Mouse (Mus musculus) right cerebral cortex, postnatal 4 days (tissue): ENCODE measurements around the gene Cep164.
"Not testable (repeated sequence)": the region's sequence is repeated elsewhere in the genome, so short reads cannot be mapped to it uniquely, and the experiment has no call there.

Source experiments
- DNase-seq: peaks from one replicate; pipeline ENCODE4 v3.0.0-alpha.2; 2022

Gene Cep164

DNA sequence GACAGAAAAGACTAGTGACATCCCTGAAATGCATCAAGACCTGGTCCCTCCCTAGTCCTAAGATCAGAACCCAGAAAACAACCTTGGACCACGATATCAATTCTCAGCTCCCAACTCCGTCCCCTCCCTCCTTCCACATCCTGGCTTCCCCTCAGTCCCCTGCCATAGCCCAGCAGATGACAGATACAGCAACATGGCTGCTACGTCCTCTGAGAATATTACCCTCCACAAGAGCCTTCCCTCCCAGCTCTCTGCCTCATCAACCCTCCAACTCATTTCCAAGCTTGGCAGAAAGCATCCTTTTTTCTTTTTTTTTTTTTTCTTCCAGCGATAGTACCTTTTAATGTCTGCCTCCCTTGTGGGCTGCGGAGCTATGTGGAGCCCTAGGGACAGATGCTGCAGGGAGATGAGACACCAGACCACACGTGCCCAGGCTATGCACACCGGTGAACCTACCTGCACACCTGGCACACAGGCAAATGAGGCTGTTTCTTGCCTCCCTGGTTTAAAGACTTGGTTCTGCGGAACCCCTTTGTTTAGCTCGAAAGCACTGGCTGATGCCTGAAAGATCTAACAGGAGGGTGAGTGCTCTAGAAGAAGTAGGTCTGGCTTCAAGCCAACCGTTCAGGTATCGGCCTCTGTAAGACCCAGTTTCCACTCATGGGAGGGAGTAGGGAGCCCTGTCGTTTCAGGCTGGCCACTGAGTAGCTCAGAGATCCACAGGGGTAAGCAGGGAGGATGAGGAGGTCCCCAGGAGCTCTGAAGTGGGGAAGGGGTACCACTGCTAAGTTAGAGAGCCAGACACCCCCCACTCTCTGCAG is 45.0 kb downstream of the Cep164 start:
- no peak for DNase-seq

DNA sequence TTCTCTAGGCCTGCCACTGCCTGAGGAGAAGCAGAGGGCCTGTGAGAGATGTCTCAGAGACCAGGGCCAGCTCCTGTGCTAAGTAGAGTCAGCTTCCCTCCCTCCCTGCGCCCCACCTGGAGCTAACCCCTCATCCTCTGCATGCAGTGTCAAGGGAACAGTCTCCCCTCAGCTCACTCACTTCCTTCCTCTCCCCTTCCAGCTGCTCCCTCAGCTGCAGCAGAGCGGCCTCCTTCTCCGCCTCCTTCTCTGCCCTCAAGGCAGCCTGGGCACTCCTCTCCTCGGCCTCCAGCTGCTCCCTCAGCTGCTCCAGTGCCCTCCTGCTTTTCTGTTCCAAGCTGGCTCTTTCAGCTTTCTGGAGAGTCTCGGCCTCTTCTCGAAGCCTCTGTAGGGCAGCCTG is 49.3 kb downstream of the Cep164 start:
- no peak for DNase-seq

- DNase-seq, result not testable (repeated sequence)
These were observed 52.3 kb downstream of the Cep164 start for GRCm38 (mm10) chr9:45776176-45776575.

DNA sequence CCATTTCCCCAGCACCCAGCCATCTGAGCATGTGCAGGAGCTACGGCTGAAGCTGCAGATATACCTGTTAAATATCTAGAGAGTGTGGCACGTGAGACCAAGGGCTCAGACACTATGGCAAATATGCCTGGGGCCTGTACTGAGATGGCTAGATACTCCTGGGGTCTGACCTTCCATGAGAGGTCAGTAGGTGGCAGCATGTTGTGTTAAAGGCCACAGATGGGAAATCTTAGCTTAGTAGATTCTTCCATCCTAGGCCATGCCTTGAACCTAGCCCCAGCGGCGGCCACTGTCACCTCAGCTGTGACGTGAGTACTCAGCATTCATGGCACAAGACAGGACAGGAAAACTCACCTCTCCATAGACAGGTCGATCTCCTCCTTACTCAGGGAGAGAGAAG is 54.4 kb downstream of the Cep164 start:
- no peak for DNase-seq

- no peak for DNase-seq
These were observed 58.9 kb downstream of the Cep164 start for GRCm38 (mm10) chr9:45769596-45769995.

DNA sequence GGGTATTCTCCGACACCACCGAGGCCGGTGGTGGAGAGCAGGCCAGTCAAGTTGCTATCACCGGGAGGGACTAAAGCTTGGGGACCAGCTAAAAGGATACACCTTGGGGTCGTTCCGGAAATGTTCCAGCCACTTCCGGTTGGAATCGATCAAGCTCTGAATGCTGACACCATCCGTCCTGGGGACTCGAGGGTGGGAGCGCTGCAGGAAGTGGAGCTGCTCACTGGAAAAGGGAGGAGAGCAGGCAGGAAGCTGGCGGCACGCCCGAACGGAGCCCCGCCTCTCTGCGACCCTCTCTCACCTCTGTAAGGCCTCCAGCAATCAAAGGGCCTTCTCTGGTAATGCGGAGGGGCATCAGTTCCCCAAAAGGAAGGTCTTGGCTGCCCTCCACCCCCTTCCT is 60.1 kb downstream of the Cep164 start:
- no peak for DNase-seq

- DNase-seq, result no peak
These were observed 61.3 kb downstream of the Cep164 start for GRCm38 (mm10) chr9:45767155-45767554.

DNA sequence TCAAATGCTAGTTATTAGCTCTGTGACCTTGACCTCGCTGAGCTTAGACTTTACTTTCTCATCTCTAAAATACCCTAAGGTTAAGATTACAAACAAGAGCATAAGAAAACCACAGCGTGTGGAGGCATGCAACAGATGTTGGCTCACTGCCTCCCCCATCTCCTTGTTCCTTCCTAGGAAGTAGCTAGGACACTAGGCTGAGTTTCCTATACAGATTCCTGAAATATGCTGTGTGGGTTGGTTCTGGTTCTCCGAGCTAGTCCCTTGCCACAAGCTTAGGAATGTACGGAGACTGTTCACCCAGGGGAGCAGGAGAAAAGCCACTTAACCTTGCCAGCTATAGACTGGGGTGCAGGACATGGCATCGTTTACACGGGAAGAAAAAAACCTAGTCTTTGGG is 62.3 kb downstream of the Cep164 start:
- DNase-seq, result no peak

DNA sequence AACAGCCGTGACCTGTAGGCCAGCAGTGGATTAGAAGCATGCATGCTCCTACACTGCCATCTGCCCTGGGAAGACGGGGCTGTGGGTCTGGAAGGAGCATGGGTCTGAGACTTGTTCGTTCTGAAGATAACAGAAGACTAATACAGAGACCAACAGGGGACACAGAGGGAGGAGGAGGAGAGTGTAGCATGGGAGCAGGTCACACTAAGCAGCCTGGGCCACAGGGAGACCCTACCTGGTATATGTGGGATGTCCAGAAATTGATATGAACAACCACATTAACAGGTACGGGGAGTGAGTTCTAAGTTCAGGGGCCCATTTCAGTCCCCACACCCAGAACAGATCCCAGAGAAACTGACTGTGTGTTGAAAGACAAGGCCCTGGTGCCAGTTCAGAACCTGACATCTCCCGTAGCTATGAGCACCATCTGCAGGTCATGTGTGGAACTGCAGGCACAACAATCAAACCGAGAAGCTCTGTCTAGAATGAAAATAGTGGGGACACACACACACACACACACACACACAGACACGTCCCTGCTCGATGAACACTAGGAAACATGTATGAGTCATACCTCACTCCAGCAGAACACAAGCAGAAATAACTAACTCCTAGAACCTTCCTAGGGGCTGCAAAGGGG is 73.9 kb downstream of the Cep164 start:
- DNase-seq, result peak; percentile 85

DNA sequence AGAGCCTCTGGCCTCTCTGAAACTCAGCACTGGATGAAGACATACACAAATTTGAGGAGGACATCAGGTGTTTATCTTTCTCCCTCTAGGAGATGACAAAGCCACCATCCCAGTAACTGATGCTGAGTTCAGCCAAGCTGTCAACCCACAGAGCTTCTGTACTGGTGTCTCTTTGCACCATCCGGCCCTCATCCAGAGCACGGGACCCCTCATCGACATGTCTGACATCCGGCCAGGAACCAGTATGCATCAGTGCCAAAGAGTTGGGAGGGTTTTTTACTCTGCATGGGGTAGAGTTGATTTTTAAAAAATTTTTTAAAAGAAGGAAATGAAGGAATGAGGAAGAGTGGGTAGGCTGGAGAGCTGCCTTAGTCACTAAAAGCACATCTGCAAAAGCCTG is 78.6 kb downstream of the Cep164 start:
- no peak for DNase-seq

DNA sequence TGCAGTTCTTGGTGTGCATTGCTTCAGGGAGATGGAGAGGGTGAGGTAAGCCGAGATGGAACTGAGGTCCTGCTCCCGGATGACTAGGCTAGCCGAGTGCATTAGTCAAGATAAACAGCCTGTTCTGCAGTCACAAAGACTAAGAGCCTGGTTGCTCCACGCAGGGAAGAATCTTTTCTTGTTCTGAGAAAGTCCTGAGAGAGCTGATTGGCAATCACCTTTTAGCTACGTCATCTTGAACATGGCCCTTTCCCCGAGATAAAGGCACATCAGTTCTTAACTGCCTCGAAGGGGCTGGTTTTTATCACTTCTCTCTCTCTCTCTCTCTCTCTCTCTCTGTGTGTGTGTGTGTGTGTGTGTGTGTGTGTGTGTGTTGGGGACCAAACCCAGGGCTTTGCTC is 83.0 kb downstream of the Cep164 start:
- DNase-seq, result no peak

- no peak for DNase-seq
These were observed 87.9 kb downstream of the Cep164 start for GRCm38 (mm10) chr9:45740584-45740980.

GRCm38 (mm10) chr9:45739702-45740583 is 88.5 kb downstream of the Cep164 start:
- peak; percentile 46 for DNase-seq

- DNase-seq, result no peak
These were observed 89.3 kb downstream of the Cep164 start for GRCm38 (mm10) chr9:45739001-45739701.

- DNase-seq, result no peak
These were observed 95.2 kb downstream of the Cep164 start for GRCm38 (mm10) chr9:45733246-45733645.

- no peak for DNase-seq
These were observed 96.6 kb downstream of the Cep164 start for GRCm38 (mm10) chr9:45731851-45732250.

GRCm38 (mm10) chr9:45719997-45720396 is 108.5 kb downstream of the Cep164 start:
- DNase-seq, result no peak
